Mouse (Mus musculus) frontal cortex, postnatal 25 days (tissue): ENCODE data around the gene Gm49661.

Experiments used
- DNase-seq, 2 experiments: peaks; one replicate each; pipeline ENCODE4 v3.0.0; 2022; ENCODE audit warnings: low spot score in 2 of 2

Gene Gm49661

GRCm38 (mm10) chr8:84967532-84968304 lies 1.5 kb downstream of the Gm49661 start:
- DNase-seq = no peak

- no peak for DNase-seq
These were observed 2.6 kb downstream of the Gm49661 start for GRCm38 (mm10) chr8:84966603-84967002.

- DNase-seq = peak; percentile 80 to 89
These were observed 3.4 kb downstream of the Gm49661 start for GRCm38 (mm10) chr8:84965731-84966291.

GRCm38 (mm10) chr8:84963952-84964351 lies 5.3 kb downstream of the Gm49661 start:
- DNase-seq = no peak

- DNase-seq = no peak
These were observed 9.4 kb downstream of the Gm49661 start for GRCm38 (mm10) chr8:84959811-84960210.

- peak; percentile 54 to 68 for DNase-seq
These were observed 12.5 kb downstream of the Gm49661 start for GRCm38 (mm10) chr8:84956768-84957167.

- no peak for DNase-seq
These were observed 16.5 kb downstream of the Gm49661 start for GRCm38 (mm10) chr8:84952612-84953255.

GRCm38 (mm10) chr8:84949753-84950152 lies 19.5 kb downstream of the Gm49661 start:
- no peak for DNase-seq

- no peak for DNase-seq
These were observed 22.0 kb downstream of the Gm49661 start for GRCm38 (mm10) chr8:84947241-84947545.

GRCm38 (mm10) chr8:84946528-84947240 lies 22.5 kb downstream of the Gm49661 start, which contains the start of gene Rtbdn:
Rtbdn (plus strand) TSS chr8:84946991.
- no peak for DNase-seq

GRCm38 (mm10) chr8:84945633-84946527 lies 23.4 kb downstream of the Gm49661 start:
- peak in 1 of 2 experiments; percentile 25 for DNase-seq

- peak; percentile 48 to 63 for DNase-seq
These were observed 24.0 kb downstream of the Gm49661 start for GRCm38 (mm10) chr8:84945235-84945632.

- peak; percentile 30 to 46 for DNase-seq
These were observed 24.6 kb downstream of the Gm49661 start for GRCm38 (mm10) chr8:84944478-84945160.

- DNase-seq = no peak
These were observed 25.5 kb downstream of the Gm49661 start for GRCm38 (mm10) chr8:84943699-84944098.

- no peak for DNase-seq
These were observed 31.4 kb downstream of the Gm49661 start for GRCm38 (mm10) chr8:84937620-84938485.

- DNase-seq = peak; percentile 53 to 64
These were observed 32.2 kb downstream of the Gm49661 start, which contains the start of gene Mast1 for GRCm38 (mm10) chr8:84936962-84937546. Mast1 (minus strand) TSS chr8:84937359.

GRCm38 (mm10) chr8:84936041-84936961 lies 32.9 kb downstream of the Gm49661 start:
- no peak for DNase-seq

- DNase-seq = no peak
These were observed 33.7 kb downstream of the Gm49661 start for GRCm38 (mm10) chr8:84935489-84935888.
